Mouse (Mus musculus) heart, postnatal 0 days (tissue): ENCODE measurements at regions not wholly inside any gene's neighbourhood (a gene's known extent, or its start where the extent isn't known, plus 50 kb on each side); places are given as distances from the start of the nearest gene placed in this dataset.

ENCODE experiments used
- ATAC-seq: fragments of 200-750 bp; cut with Nextera tagmentation; 2 replicates; pipeline ENCODE4 v1.8.0; 2017; ENCODE audit warnings: low read depth, moderate number of reproducible peaks, moderate library complexity; ENCODE audit not compliant: insufficient read depth
- DNase-seq: peaks from one replicate; pipeline ENCODE4 v3.0.0-alpha.2; 2016; ENCODE audit warnings: low spot score
- H3K27ac ChIP-seq: fragments of 300-500 bp; sonication (generic); 2 replicates; pipeline ENCODE4 v1.5.1; 2014; ENCODE audit warnings: low read depth, mild to moderate bottlenecking
- H3K27me3 ChIP-seq: fragments of 300-500 bp; sonication (generic); 2 replicates; pipeline ENCODE4 v1.6.1; 2014; ENCODE audit warnings: low read length, mixed read lengths; ENCODE audit not compliant: control insufficient read depth, insufficient read depth
- H3K36me3 ChIP-seq: fragments of 300-500 bp; sonication (generic); replicated peaks from 2 replicates; pipeline ENCODE4 v1.6.1; 2014; ENCODE audit warnings: low read length, mixed read lengths; ENCODE audit not compliant: control insufficient read depth, insufficient read depth
- H3K4me1 ChIP-seq: fragments of 300-500 bp; sonication (generic); 2 replicates; pipeline ENCODE4 v1.6.1; 2014; ENCODE audit warnings: antibody characterized with exemption; ENCODE audit not compliant: control insufficient read depth, insufficient read depth
- H3K4me2 ChIP-seq: fragments of 300-500 bp; sonication (generic); 2 replicates; pipeline ENCODE4 v1.6.1; 2014; ENCODE audit warnings: low read depth, mild to moderate bottlenecking, low read length, moderate library complexity
- H3K4me3 ChIP-seq: fragments of 300-500 bp; sonication (generic); 2 replicates; pipeline ENCODE4 v1.5.1; 2014; ENCODE audit warnings: low read depth, low read length
- H3K9ac ChIP-seq: fragments of 300-500 bp; sonication (generic); replicated peaks from 2 replicates; pipeline ENCODE4 v1.6.1; 2014; ENCODE audit warnings: low read depth, low read length, mixed read lengths
- H3K9me3 ChIP-seq: fragments of 300-500 bp; sonication (generic); replicated peaks from 2 replicates; pipeline ENCODE4 v1.6.1; 2016; ENCODE audit warnings: low read length; ENCODE audit not compliant: control insufficient read depth
- CTCF ChIP-seq: IDR thresholded peaks from 2 replicates; pipeline ENCODE4 v1.5.1; 2016; ENCODE audit warnings: antibody characterized with exemption, control low read depth, low read depth
- EP300 ChIP-seq: IDR thresholded peaks from 2 replicates; pipeline ENCODE4 v1.6.1; 2016; ENCODE audit warnings: antibody characterized with exemption, low read depth
- WGBS: fragments of 180-500 bp; shearing (Covaris S2); extraction: QIAGEN DNeasy Blood & Tissue Kit; methylation state at CpG from one replicate; pipeline ENCODE4 v1.1.7; 2014; 5-methylcytosine and 5-hydroxymethylcytosine counted together

GRCm38 (mm10) chr11:20882756-20883155 is 51.9 kb upstream of the Lgalsl start:
- DNase-seq (no peak), ATAC-seq (no peak)
- no peak overlapping the region for H3K4me2 ChIP-seq
- H3K4me3 ChIP-seq: no peak overlapping the region
- H3K36me3 ChIP-seq: no peaks in the 10 kb centered on the region
- TF ChIP-seq EP300 (no peak), CTCF (no peak)
- H3K9me3 ChIP-seq: no peaks in the 10 kb centered on the region
- H3K4me1 ChIP-seq: no peaks in the 10 kb centered on the region
- WGBS: 58% methylated on average over 1 of the region's 1 CpGs
- no peak overlapping the region for H3K9ac ChIP-seq
- H3K27me3 ChIP-seq: no peaks in the 10 kb centered on the region
- no peak overlapping the region for H3K27ac ChIP-seq

GRCm38 (mm10) chr11:20883907-20884306 is 53.1 kb upstream of the Lgalsl start:
- no peak overlapping the region for H3K27ac ChIP-seq
- no peaks in the 10 kb centered on the region for H3K9me3 ChIP-seq
- no peaks in the 10 kb centered on the region for H3K4me1 ChIP-seq
- H3K27me3 ChIP-seq: no peaks in the 10 kb centered on the region
- H3K9ac ChIP-seq: no peak overlapping the region
- H3K4me3 ChIP-seq: no peak overlapping the region
- H3K36me3 ChIP-seq: no peaks in the 10 kb centered on the region
- H3K4me2 ChIP-seq: no peak overlapping the region
- DNase-seq (no peak), ATAC-seq (no peak)
- TF ChIP-seq EP300 (no peak), CTCF (no peak)
- WGBS: 81% methylated on average over 2 of the region's 2 CpGs

- WGBS: 86% methylated on average over 2 of the region's 2 CpGs
- no peak overlapping the region for H3K4me3 ChIP-seq
- H3K9ac ChIP-seq: no peak overlapping the region
- DNase-seq: no peak
- H3K27me3 ChIP-seq: no peaks in the 10 kb centered on the region
- H3K9me3 ChIP-seq: no peaks in the 10 kb centered on the region
- ATAC-seq: no peak
- no peak for TF ChIP-seq CTCF
- no peak for TF ChIP-seq EP300
- H3K4me1 ChIP-seq: no peaks in the 10 kb centered on the region
- H3K4me2 ChIP-seq: no peak overlapping the region
- H3K36me3 ChIP-seq: no peaks in the 10 kb centered on the region
- no peak overlapping the region for H3K27ac ChIP-seq
Measured at GRCm38 (mm10) chr11:20887044-20887443, 56.2 kb upstream of the Lgalsl start.

GRCm38 (mm10) chr11:20890479-20890878 is 59.6 kb upstream of the Lgalsl start:
- WGBS: 59% methylated on average over 3 of the region's 3 CpGs
- H3K36me3 ChIP-seq: no peaks in the 10 kb centered on the region

GRCm38 (mm10) chr11:20891711-20892110 is 60.9 kb upstream of the Lgalsl start:
- no peak overlapping the region for H3K27ac ChIP-seq
- H3K4me2 ChIP-seq: no peak overlapping the region
- ATAC-seq: no peak
- no peaks in the 10 kb centered on the region for H3K9me3 ChIP-seq
- no peaks in the 10 kb centered on the region for H3K36me3 ChIP-seq
- no peak for DNase-seq
- H3K4me3 ChIP-seq: no peak overlapping the region
- TF ChIP-seq EP300 (no peak), CTCF (no peak)
- no peak overlapping the region for H3K9ac ChIP-seq
- WGBS: 79% methylated on average over 10 of the region's 10 CpGs
- peaks cover 10% of the 10 kb centered on the region for H3K4me1 ChIP-seq
- H3K27me3 ChIP-seq: no peaks in the 10 kb centered on the region

More at GRCm38 (mm10) chr11:20890479-20890878, 59.6 kb upstream of the Lgalsl start:
- no peak overlapping the region for H3K9ac ChIP-seq
- DNase-seq (no peak), ATAC-seq (no peak)
- no peaks in the 10 kb centered on the region for H3K4me1 ChIP-seq
- no peak overlapping the region for H3K4me3 ChIP-seq
- H3K9me3 ChIP-seq: no peaks in the 10 kb centered on the region
- no peak overlapping the region for H3K27ac ChIP-seq
- no peak for TF ChIP-seq EP300
- peak; percentile 24 for TF ChIP-seq CTCF
- no peak overlapping the region for H3K4me2 ChIP-seq
- no peaks in the 10 kb centered on the region for H3K27me3 ChIP-seq
